Mouse (Mus musculus) mature B cell (primary cell): ENCODE data around the gene Ctnnb1.
"Not testable (repeated sequence)": the region's sequence is repeated elsewhere in the genome, so short reads cannot be mapped to it uniquely, and the experiment has no call there.

ENCODE experiments used
- in situ Hi-C: fragments of 300-500 bp; cut with MboI; formaldehyde crosslinking; loops from 2 replicates; pipeline ENCODE4 v1.14.3; 2019

The Ctnnb1 gene

DNA sequence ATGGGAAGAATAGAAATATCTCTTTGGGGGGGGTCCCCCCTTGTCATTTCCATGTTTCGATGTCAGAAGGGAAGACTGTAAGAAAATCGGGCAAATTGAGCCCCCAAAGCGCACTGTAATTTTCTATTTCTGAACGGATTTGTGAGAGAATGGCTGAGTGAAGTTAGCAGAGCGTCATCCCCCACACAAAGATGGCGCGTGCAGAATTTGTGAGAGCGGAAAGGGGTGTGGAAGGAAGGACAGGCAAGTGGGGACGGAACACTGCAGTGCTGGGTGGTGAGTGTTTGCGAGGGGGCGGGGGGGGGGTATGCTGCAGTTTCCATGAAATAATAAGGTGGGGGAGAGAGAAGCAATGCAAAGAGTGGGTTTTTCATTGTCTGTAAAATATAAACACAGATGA, at the start of gene Ctnnb1:
Gene Ctnnb1 (plus strand): TSS at position 136 of the 400 bp plus-strand sequence.
- in situ Hi-C loops = loop anchor here (25.0 kb wide), 1 partner anchor 342 kb away; no protein-coding TSS in a partner anchor

DNA sequence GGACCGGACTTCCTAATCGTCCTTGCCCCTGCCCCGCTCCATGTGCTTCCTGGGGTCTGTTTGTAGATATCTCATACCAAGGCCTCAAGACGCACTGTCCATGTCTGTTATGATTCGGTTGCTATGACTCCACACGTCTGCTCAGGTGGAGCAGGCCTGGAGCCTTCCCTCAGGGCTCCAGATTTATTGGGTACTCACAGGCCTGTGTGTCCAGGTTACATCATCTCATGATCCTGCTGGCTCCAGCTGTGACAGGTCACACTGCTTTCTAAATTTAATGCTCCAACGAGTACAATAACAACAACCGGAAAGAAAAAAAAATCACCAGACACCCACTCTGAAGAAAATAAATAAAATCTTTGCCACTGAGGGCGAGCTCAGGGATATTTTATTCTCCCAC, 48.7 kb upstream of the Ctnnb1 start:
- in situ Hi-C loops = no loop called here

DNA sequence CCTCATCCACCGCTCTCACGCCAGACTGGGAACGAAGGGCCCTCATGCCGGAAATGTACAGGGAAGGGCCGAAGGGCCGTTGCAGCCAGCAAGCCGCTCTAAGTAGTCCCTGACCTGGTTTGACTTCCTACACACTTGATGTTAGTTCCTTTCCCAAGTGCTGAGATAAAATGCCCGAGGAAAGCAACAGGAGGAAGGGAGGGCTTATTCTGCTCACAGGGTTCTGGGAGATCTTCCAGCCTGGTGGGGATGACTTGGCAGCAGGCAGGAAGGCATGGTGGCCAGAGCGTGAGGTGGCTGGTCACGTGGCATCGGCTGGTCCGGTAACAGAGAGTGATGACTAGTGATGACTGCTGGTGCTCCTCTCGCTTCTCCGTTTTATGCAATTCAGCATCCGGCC, 47.9 kb upstream of the Ctnnb1 start:
- in situ Hi-C loops = no loop called here

DNA sequence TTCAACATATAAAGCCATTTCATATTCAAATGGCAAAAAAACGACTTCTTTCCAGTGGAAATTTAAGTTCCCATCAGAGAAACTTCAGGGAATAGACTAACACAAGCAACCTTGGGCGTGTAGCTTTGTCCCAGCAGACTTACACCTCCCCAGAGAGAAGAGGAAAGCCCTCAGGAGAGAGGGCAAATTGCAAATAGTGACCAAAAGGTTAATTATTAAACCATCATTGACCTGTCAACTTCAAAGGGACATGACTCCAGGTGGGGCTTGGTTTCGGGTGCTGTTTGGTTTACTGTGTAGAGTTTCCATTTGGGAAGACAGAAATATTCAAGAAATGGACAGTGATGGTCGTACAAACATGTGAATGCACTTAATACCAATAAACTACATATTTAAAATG, 47.2 kb upstream of the Ctnnb1 start:
- in situ Hi-C loops = no loop called here

DNA sequence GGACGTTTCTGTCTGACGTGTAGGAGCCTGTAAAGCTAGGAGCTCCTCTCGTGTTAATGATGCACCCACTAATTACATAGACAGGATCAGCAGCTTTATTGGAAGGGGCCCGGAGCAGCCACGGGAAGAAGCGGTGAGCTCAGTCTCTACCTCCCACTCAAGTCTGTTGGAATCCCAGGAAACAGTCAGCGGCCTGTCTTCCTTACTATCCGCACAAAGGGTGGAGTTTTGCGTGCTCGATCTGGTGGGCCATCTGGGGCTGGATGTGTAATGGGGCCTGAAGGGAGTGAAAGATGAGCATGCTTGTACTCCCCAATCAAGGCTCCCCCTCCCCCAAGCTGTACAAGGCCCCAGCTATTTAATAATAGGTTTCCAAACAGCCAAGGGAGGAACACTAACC, 44.3 kb upstream of the Ctnnb1 start:
- in situ Hi-C loops = no loop called here

DNA sequence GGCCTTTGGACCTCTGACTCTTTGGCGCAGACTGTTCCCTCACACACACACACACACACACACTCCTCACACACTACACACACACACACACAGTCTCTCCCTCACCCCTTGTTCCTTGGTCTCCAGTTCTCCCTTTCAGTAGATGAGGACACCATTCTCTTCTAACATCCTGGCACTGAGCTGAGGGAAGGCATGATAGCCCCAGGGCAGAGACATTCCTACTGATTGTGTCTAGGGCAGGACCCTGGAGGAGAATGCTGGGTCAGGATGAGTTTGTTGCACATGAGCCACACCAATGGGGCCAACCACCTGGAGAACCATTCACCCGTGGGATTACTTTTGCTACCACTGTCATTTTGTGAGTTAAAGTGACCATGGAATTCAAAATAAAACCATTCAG, 41.4 kb upstream of the Ctnnb1 start:
- in situ Hi-C loops = no loop called here

DNA sequence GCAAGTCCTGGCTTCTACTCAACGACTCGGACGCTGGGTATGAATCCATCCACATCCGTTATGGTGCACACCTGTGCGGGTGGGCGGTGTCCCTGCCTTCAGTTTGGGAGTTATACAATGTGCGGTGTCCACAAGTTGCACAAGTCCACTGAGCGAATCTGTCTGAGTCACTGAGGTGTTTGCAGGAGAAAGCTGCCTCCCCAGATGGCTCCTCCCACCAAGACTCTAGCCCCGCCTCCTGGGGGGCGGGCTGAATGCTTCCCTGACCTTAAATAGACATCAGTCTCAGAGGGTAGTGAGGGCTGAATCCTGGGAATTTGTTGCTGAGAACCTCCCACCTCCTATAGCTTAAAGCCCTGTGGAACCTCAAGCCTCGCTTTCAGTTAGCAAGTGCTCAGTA, 35.6 kb upstream of the Ctnnb1 start:
- in situ Hi-C loops = no loop called here

DNA sequence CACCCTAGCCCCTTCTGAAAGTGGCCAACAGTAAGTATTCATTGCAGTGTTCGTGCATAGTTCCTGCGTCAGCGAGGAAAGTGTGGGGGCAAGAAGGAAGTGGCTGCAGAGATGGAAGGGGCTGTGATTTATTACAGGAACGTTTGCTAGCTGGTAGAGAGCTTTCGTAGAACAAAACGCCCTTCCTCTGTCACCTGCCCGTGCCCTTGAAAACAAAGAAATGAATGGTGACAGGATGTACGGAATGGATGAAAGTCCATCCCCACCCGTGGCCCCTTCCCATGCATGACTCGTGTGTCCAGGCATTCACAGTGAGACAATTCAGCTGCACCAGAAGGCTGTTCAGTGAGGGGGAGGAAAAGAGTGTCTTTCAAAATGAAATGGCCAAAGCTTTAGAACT, 35.0 kb upstream of the Ctnnb1 start:
- in situ Hi-C loops = no loop called here

DNA sequence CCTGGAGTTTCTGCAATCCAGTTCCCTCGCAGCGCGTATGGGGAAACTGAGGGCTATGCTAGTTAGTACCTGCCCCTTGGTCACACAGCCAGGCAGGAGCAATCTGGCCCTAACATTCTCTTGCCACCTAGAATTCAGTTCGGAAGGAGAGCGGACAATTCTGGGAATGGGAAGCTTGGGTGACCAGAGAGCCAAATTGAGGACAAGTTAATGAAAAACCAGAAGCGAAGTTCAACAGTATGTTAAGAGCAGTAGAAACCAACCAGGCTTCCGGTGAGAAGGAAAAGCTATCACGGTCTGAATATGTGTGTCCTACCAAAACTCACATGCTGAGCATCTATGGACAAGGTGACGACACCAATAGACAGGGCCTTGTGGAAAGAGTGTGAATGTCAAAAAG, 34.6 kb upstream of the Ctnnb1 start:
- in situ Hi-C loops = no loop called here

DNA sequence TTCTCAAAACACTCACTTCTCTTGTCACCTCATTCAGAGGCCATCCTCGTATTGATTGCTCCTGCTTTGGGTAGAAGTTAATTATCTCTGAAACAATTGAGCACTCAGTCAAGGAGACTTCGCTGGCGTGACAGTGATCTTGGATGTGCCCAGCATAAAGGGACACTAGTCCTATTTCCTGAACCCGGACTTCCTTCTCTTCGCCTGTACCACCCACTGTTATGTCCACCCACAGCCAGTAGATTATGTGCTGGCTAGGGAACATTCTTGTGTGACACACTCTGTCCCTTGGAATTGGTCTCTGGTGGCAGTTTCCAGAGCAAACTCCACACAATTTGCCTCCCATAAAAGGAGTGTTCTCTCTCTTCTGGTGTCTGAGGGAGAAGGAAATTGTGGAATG, 32.5 kb upstream of the Ctnnb1 start:
- in situ Hi-C loops = no loop called here

DNA sequence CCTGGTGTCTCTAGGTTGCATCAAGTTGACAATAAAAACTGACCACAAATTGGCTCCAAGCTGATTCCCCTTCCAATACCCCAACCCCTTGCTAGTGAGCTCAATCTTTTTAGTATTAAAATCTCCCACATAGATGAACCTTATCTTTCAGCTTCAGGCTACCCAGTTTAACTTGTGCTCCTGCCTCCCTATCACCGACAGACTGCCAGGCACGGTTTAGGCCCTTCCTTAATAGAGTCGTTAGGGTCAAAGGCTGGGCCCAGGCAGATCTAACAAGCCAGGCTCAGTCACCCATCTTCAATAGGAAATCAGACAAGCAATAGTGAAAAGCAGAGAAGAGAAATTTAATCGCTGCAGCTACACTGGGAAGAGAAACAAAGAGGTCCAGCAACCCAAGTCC, 31.7 kb upstream of the Ctnnb1 start:
- in situ Hi-C loops = no loop called here

DNA sequence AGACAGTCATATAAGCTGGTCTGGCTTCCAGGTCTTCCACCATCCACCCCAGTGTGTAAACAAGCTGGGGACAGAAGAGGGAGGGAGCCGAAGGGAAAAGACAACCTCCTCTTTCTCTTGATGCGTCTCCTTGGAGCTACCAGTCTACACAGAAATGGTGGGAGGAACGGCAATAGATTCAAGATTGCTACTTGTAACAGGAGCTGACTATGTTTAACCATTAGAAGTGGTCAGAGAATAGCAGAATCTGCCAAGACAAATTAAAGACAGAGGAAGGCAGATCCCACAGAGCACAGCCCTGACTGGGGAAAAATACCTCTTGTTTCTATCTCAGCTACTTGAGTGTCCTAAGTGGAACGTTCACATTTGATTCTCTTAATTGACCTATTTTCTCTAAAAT, 29.2 kb upstream of the Ctnnb1 start:
- in situ Hi-C loops = no loop called here

DNA sequence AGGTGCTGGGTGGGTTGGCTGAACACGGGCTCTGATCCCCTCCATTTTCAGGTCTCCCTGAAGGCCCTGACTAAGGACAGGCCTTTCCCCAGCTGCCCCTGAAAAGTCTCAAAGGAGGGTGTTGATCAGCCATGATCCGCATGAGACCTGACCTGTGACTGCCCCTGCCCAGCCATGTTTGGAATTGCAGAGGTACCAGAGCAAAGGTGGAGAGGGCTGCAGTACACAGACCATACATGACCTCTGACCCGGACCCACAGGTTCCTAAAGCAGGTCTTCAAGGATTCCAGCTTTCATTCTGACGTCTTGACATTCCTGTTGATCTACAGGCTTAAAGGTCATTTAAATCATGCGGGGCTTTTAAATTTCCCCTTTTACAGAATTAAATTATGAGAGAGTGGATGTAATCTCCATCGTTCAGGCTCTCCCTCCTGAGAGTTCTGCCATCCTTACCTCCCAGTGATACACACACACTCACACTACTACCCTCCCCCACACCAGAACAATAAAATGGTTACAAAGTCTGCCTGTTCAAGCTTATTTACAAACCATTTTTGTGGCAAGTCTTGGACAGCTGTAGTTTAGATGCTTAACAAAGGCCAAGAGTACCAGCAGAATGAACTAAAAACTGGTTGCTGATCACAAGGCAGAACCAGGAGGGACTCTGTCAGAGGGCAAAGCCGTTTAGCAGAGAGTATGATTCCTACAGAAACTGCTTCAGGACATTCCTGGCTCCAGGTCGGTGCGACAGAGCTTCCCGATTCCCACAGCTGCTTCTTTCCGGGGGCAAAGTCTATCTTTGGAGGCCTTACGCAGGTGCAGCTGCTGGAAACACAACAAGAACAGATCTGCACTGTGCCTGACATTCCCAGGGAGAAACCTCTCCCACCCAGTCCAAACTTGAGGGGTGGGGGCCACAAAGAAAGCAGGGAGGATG, 28.4 kb upstream of the Ctnnb1 start:
- in situ Hi-C loops = no loop called here

DNA sequence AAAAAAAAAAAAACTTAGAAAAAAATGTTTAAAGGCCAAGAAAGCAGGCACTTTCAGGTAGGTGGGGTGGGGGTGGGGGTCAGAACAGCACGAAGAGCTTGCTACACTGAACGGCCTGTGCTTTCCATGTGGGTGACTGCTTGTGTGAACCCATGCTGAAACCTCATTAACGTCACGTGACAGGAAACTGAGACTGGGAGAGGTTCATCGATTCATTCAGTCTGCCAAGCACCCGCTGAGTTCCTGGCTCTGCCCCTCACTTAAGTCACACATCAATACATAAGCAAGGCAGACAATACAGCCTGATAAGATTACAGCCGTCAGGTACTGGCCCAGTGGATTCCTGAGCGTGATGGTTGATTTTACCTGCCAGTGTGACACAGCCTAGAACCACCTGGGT, 26.5 kb upstream of the Ctnnb1 start:
- in situ Hi-C loops = no loop called here

DNA sequence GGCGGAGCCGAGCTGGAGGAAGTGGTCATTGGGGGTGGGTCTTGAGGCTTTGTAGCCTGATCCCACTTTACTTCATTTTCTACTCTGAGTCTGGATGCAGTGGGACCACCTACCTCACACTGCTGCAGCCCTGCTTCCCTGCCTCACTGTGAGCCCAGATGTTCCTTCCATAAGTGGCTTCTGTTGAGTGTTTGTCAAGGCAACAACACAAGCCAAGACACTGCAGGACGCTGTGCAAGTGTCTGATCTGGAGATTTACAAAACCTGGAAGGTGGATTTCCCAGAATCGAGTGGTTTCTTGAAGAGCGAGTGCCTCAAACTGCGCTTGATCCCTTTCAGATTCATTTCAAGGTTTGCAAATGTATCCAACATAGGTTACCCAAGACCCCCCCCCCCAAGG, 20.6 kb upstream of the Ctnnb1 start:
- in situ Hi-C loops = no loop called here

DNA sequence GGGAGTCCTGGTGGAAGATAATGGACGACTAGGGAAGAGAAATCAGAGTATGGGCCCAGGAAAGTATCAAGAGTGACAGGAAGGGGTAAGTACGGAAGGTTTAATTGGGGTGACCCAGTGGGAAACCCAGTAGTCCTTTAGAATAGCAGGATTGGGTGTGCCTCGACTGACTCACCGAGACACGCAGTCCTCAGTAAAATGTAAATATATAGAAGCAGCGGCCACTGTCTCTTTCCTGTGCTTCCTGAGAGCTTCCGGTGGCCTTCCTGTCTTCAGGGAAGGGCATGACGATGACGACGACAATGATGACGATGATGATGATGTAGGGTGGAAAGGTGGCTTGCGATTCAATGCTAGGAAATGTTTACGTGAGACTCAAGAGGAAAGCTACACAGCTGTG, 15.9 kb upstream of the Ctnnb1 start:
- in situ Hi-C loops = no loop called here

DNA sequence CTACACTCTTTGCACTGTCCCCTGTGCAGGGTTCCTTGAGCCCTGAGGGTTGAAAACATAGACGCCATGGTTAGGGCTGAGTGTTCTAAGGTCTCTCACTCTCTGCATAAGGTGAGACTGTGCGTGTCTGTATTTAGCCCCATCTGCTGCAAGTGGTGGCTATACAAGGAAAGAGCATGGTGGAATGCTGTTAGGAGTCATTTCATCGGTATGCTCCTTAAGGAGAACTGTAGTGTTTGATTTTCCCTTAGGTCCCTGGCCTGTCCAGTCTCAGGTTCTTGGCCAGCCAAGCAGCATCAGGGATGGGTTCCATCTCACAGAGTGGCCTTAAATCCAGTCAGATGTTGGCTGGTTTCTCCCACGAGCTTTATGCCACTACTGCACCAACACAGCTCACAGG, 14.6 kb upstream of the Ctnnb1 start:
- in situ Hi-C loops = no loop called here

DNA sequence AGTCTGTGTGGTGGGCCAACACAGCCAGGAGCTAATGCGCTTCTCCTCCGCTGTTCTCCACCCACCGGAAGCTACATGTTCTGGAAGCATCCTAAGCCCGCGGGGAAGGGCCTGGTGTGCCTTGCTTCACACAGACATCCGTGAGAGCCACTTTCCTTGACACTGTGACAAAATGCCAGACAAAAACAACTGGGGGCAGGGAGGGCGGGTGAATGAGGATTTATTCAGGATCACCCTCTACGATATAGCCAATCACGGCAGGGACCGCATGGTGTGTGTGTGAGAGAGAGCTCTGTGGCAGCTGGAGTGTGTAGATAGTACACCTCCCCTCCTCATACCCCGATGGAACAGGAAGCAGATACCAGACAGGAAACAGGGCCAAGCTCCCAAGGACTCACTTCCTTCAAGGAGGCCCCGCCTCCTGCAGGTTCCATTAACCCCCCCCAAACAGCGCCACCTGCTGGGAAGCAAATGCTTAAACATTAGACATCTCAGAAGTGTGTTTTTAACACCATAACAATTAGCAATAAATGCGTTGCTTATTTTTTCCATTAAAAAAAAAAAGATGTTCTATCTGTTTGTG, 14.0 kb upstream of the Ctnnb1 start:
- in situ Hi-C loops = no loop called here

DNA sequence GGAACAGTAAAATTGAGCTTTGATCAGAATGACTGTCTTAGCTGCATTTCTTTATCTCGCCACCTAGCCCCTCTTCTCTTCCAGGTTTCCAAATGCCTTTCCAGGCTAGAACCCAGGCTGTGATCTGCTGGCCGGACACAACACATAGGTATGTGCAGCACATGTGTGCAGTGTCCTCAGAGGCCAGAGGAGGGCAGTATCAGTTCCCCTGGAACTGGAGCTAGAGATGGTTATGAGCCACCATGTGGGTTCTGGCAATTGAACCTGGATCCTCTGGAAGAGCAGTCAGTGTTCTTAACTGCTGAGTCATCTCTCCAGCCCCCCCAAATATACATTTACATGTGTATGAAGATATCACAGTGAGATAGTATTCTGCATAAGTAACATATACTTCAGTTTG, 11.4 kb upstream of the Ctnnb1 start:
- in situ Hi-C loops = not testable (repeated sequence)

DNA sequence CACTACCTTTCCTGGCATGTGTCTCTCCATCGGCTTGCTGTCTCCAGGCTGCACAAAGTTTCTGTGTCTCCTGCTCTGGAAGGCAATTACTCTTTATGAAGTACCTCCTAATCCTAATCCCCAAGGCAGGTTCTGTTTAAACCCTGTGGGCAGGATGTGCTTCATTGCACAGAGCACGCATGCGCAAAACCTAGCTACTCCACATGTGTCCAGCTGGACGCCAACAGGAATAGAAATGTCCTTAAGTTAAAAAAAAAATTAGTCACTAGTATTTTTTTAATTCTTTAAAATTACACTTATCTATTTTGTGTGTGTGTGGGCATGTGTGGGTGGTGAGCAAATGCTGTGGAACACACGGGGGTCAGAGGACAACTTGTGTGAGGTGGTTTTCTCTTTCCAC, 10.8 kb upstream of the Ctnnb1 start:
- in situ Hi-C loops = no loop called here

DNA sequence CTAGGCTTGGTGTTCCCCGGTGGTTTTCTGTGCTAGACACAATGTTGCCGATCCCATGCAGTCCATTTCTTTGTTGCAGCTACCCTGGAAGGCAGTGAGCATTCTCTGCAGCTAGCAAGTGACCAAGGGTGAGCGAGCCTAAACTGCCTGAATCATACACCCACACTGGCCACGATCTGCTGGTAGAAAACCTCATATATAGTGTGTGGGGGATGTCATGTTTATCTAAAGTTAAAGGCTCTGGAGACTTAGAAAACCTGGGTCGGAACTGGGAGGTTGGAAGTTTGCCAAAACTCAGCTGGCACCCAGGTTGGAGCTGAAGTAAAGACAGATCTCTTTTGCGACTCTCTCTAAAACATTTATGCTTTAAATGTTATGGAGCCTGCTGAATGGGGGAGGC, 10.4 kb upstream of the Ctnnb1 start:
- in situ Hi-C loops = no loop called here

DNA sequence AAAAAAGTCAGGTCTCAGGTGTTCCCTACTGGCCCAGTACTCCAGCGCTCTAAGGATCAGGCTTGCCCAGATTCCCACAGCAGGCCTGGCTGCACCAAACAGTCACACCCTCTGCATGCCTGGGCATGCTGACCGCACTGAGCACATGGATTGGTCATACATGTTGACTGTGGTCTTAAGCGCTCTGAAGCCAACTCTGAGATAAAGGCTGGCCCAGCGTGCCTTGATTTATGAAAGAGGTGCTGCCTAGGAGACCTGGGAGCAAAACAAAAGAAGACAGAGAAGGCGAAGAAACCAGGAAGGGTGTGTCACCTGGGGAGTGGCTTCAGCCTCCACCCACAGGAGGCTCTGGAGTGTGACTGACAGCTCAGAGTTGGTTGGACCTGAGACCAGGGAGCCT, 9.9 kb upstream of the Ctnnb1 start:
- in situ Hi-C loops = no loop called here

DNA sequence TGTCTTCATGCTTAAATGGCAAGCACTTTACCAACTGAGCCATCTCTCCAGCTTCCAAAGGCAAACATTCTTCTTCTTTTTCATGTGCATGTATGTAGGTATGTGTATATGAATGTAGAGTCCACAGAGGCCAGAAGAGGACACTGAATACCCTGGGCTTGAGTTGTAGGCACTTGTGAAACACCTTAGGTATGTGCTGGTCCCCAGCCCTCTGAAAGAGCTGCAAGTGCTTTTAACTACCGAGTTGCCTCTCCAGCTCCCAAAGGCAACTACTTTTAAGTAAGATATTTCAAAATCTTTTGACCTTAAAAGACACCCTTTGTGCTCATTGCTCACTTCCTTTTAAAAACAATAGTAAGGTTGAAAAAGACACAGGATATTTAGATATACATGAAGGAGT, 2.9 kb upstream of the Ctnnb1 start:
- in situ Hi-C loops = loop anchor here (25.0 kb wide), 1 partner anchor 339 kb away; no protein-coding TSS in a partner anchor
